ENCODE assay signal across 19 mouse cellular contexts in genomic region chr1:180415064-180415463, GRCm38 (mm10).
"Had no signal": no experiment of that assay in that cellular context is flagged by ENCODE, and none has a peak within 500 bp of the region (broad histone marks: within the 10 kb centered on the region; RNA-seq: fewer than 3 reads in every experiment).

No protein-coding gene starts in this region.

- H3K9me3 ChIP-seq: liver, embryonic 13.5 days had no signal

- H3K27ac ChIP-seq: kidney, postnatal 0 days; left cerebral cortex, adult 2 months; liver, embryonic 13.5 days; stomach, postnatal 0 days had no signal

- H3K4me2 ChIP-seq: liver, embryonic 13.5 days; midbrain, embryonic 11.5 days had no signal

- H3K9ac ChIP-seq: liver, embryonic 13.5 days had no signal

- DNase-seq: kidney, adult 18-20 months; kidney, adult 9 months; kidney, postnatal 25 days; layer of hippocampus, postnatal 36 days; liver, embryonic 13.5 days; lung, postnatal 4 days; midbrain, embryonic 14.5 days; right cerebral cortex, adult 18-20 months; right cerebral cortex, postnatal 14 days; right cerebral cortex, postnatal 4 days; thymus, adult 18-20 months; thymus, postnatal 36 days had no signal

- ATAC-seq: inflammation-experienced regulatory T-cells, adult 6 months; intestine, embryonic 16.5 days; lung, postnatal 0 days had no signal

- H3K4me3 ChIP-seq: left cerebral cortex, adult 2 months; liver, embryonic 13.5 days had no signal

- H3K27me3 ChIP-seq: liver, embryonic 13.5 days had no signal
